In genomic region chr7:144838522-144839503, GRCm38 (mm10) we compare ENCODE assay signal across 7 mouse cellular contexts. TPM values are rescaled to one million over a fixed set of nuclear protein-coding genes. Genes with fewer than 3 reads are reported as not detected.
DNase-seq lines count a peak whose midpoint lies in the region; ATAC-seq and TF ChIP-seq lines count a peak whose summit lies in the region.

No protein-coding gene starts in this region.

- no peak for TF ChIP-seq CTCF in cortical plate, adult 2 months (IDR thresholded peaks at IDR 0.05; ENCODE audit: extremely low read depth, insufficient read depth, low read length)

- H3K9ac ChIP-seq in stomach, embryonic 15.5 days = no peak overlapping the region

- no peaks in the 10 kb centered on the region for H3K9me3 ChIP-seq in stomach, embryonic 15.5 days

- no peaks in the 10 kb centered on the region for H3K4me1 ChIP-seq in cortical plate, adult 2 months (ENCODE audit: control insufficient read depth, insufficient read depth, low read length)
- H3K4me1 ChIP-seq in stomach, embryonic 15.5 days = peaks cover 17% of the 10 kb centered on the region; the same call in 1 of the 2 replicates

- TF ChIP-seq POLR2A in cortical plate, adult 2 months (IDR thresholded peaks at IDR 0.05; ENCODE audit: extremely low read depth, insufficient read depth, low read length) = no peak

- H3K4me3 ChIP-seq in cortical plate, adult 2 months (ENCODE audit: insufficient read depth, low read length) = peak overlapping the region; percentile 20; the same call in 1 of the 2 replicates
- H3K4me3 ChIP-seq in stomach, embryonic 15.5 days (replicated peaks) = peak overlapping the region; percentile 38

- ATAC-seq in megakaryocyte, adult 5-6 weeks (ENCODE audit: poor library complexity, severe bottlenecking) = peak; percentile 43
- no peak for ATAC-seq in stomach, embryonic 15.5 days (ENCODE audit: insufficient read depth, low FRiP score, low read depth)

- H3K27me3 ChIP-seq in stomach, embryonic 15.5 days (replicated peaks) = peaks cover 76% of the 10 kb centered on the region

- H3K4me2 ChIP-seq in stomach, embryonic 15.5 days = peak overlapping the region; percentile 79

- H3K27ac ChIP-seq in cortical plate, adult 2 months (ENCODE audit: insufficient read depth, low read length) = no peak overlapping the region
- no peak overlapping the region for H3K27ac ChIP-seq in stomach, embryonic 15.5 days

- DNase-seq in kidney, postnatal 4 days = peak; percentile 54 to 70
- DNase-seq in kidney, adult 9 months = no peak
- peak; percentile 39 for DNase-seq in forelimb bud, embryonic 11.5 days (ENCODE audit: low read depth, low spot score)
- DNase-seq in adipocyte (ENCODE audit: low spot score) = no peak

- WGBS in stomach, embryonic 15.5 days = under 1% methylated on average over 94 of the region's 94 CpGs

- no peaks in the 10 kb centered on the region for H3K36me3 ChIP-seq in stomach, embryonic 15.5 days

RNA-seq across cellular contexts. Expression of gene Fgf3, which starts 0.9 kb away (rescaled TPM):
- 0.34 and 0.65 TPM in 2 replicates for polyA plus RNA-seq in cortical plate, adult 2 months (2012; rRNA removed)
- 0.66 and 0.96 TPM in 2 replicates for total RNA-seq in megakaryocyte, adult 5-6 weeks (2015)
- 0.20 and 0.51 TPM in 2 replicates for total RNA-seq in megakaryocyte, adult 5-6 weeks (2017)
- polyA plus RNA-seq in stomach, embryonic 15.5 days (2015; fragmentation: Nextera tagmentation; extraction: Ambion mirVana) = not detected in 2 replicates

RNA-seq across cellular contexts. Expression of gene Fgf4, which starts 8.4 kb away (rescaled TPM):
- polyA plus RNA-seq in cortical plate, adult 2 months (2012; rRNA removed) = not detected in 2 replicates
- total RNA-seq in megakaryocyte, adult 5-6 weeks (2015) = not detected in 2 replicates
- not detected in 2 replicates for total RNA-seq in megakaryocyte, adult 5-6 weeks (2017)
- polyA plus RNA-seq in stomach, embryonic 15.5 days (2015; fragmentation: Nextera tagmentation; extraction: Ambion mirVana) = not detected in 2 replicates

RNA-seq across cellular contexts. Expression of gene Fgf15, which starts 57.5 kb away (rescaled TPM):
- polyA plus RNA-seq in cortical plate, adult 2 months (2012; rRNA removed) = not detected in 2 replicates
- not detected in 2 replicates for total RNA-seq in megakaryocyte, adult 5-6 weeks (2015)
- total RNA-seq in megakaryocyte, adult 5-6 weeks (2017) = not detected in 2 replicates
- 0.09 and 0.21 TPM in 2 replicates for polyA plus RNA-seq in stomach, embryonic 15.5 days (2015; fragmentation: Nextera tagmentation; extraction: Ambion mirVana)

Comparison
In these comparisons a context has a peak if more than half of its experiments do, and no peak if none do; other contexts are left out.
1. DNase-seq: peak in kidney, postnatal 4 days (2 of 2) and forelimb bud, embryonic 11.5 days (single experiment); none in kidney, adult 9 months (single experiment) and adipocyte (single experiment).